Mouse (Mus musculus) megakaryocyte, embryonic 14.5 days (primary cell): ENCODE data around the gene Bok.

Experiments
- FLI1 ChIP-seq: IDR thresholded peaks from 2 replicates; pipeline ENCODE4 v1.6.1; 2012; ENCODE audit warnings: low read length, inconsistent platforms, mixed read lengths
- GATA1 ChIP-seq: IDR thresholded peaks from 3 replicates; pipeline ENCODE4 v1.6.1; 2012; ENCODE audit warnings: mixed read lengths, low read length, inconsistent platforms, borderline replicate concordance

DNA sequence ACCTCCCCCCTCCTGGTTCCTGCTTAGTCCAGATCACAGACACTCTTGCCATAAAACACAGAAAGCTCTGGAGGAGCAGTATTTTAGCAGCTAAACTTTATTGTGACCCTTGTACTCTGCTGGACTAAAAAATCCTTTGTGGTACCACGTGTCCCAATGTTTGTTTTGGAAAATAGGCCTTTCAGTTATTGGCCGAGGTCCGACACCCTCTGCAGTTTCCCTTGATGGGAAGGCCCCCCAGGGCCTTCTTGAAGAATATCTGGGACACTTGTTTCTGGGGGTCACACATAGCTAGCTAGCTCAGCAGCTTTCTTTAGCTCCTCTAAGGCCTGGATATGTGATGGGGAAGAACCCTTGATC is 1.5 kb downstream of the Bok start:
- TF ChIP-seq GATA1 (no peak), FLI1 (no peak)
